Mouse (Mus musculus): Measurements from ENCODE around the gene Def6.
"Not testable (repeated sequence)": the region's sequence is repeated elsewhere in the genome, so short reads cannot be mapped to it uniquely, and the experiment has no call there.

Gene Def6

DNA sequence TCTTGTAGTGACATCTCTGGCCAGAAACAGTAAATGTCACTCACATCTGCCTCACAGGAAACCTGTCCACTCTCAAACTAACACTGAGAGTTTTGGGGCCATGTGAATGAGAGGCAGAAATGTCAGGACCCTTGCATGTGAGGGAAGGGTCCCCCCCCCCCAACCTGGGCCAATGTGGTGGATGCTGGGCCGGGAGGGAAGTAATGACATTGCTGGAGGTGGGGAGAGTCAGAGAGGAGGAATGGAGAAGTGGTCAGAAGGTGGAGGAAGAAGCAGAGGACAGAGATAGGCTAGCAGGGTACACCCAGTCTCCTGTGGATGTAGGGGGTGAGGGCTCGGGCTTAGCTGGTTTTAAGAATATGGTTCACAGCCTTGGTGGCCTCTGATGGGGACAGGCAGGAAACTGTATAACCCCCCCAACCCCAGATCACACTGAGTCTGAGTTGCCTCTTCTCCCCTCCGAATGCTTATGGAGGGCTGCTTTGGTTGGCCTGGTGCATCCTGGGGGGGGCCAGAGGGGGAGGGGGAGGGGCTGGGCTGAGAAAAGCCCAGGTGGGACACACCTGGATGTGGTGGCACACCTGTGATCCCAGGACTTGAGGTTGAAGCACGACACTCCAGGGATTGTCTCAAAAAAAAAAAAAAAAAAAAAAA is 2.0 kb downstream of the Def6 start:
- no peak for DNase-seq (ENCODE audit: low spot score)

DNA sequence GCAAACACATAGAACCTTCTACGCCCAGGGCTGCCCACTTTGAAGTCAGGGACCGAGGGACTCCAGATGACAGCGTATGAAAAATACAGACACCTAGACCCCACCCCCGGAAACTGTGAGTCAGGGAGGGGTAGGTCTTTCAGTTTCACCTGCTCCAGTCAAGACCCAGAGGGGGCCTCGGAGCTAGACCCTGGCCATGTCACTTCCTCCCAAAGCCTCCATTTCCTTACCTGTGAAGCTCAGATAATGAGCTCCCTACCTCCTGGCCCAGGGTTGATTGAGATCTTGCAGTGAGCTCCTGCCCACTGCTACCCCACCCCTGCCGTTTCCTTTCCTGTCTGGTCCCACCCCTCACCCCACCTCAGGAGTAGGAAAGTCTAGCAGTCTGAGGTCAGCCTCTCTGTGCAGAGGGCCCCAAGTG is 4.4 kb downstream of the Def6 start:
- no peak for DNase-seq (ENCODE audit: low spot score)

GRCm38 (mm10) chr17:28212391-28212790 is 4.8 kb downstream of the Def6 start:
- DNase-seq (ENCODE audit: low spot score), result no peak

- no peak for DNase-seq (ENCODE audit: low spot score)
Observed at GRCm38 (mm10) chr17:28213236-28213635, 5.7 kb downstream of the Def6 start.

DNA sequence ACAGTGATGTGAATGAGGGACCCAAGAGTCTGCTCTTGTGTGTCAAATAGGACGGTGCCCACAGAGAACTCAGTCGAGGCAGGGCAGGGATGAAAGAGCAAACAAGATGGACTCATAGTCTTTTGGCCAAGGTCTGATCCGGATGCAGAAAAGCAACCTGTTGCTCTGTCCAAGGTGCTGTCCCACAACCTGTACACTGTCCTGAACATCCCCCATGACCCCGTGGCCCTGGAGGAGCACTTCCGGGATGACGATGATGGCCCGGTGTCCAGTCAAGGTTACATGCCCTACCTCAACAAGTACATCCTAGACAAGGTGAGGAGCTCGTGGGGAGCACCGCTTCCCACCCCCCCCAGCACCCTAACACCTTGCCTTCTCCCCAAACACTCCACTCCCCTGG is 9.2 kb downstream of the Def6 start:
- DNase-seq (ENCODE audit: low spot score), result no peak

DNA sequence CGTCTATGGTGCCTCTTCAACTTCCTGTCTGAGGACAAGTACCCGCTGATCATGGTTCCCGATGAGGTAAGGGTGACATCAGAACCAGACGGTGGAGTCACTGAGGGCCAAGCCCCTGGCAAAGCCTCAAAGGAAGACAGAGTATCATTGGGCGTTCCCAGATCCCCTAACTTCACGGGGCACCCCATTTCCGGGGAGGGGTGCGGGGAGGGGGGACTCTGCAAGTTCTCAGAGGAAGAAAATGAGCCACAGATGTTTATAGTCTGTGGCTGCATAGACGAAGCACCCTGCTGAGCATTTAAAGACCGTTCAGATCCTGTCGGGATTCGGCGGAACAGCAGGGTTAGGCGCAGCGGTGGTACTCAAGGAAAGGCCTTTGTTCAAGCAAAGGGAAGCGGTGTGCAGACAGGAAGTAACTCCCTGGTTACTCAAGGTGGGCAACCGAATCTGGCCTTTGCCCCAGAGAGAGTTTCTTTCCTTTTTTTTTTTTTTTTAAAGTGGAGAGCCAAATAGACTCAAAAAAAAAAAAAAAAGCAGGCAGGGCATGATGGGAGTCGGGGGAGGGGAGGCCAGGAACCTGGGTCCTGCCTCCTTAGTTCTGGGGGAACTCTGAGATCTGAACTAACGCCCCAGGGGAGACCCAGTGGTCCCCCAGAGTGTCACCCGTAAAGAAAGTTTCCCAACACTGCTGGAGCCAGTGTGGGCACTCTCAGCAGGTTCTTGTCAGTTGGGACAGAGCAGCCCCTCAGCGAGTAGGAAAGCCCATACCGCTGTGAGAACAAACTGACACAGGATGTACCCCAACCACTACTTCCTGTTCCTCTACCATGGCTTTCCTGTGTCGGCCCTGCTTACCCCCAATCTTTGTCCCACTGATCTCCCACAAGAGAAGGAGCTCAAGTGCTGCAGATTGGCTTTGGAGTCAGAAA is 10.4 kb downstream of the Def6 start:
- no peak for DNase-seq (ENCODE audit: low spot score)

GRCm38 (mm10) chr17:28222463-28222862 is 14.9 kb downstream of the Def6 start:
- not testable (repeated sequence) for DNase-seq (ENCODE audit: low spot score)

DNA sequence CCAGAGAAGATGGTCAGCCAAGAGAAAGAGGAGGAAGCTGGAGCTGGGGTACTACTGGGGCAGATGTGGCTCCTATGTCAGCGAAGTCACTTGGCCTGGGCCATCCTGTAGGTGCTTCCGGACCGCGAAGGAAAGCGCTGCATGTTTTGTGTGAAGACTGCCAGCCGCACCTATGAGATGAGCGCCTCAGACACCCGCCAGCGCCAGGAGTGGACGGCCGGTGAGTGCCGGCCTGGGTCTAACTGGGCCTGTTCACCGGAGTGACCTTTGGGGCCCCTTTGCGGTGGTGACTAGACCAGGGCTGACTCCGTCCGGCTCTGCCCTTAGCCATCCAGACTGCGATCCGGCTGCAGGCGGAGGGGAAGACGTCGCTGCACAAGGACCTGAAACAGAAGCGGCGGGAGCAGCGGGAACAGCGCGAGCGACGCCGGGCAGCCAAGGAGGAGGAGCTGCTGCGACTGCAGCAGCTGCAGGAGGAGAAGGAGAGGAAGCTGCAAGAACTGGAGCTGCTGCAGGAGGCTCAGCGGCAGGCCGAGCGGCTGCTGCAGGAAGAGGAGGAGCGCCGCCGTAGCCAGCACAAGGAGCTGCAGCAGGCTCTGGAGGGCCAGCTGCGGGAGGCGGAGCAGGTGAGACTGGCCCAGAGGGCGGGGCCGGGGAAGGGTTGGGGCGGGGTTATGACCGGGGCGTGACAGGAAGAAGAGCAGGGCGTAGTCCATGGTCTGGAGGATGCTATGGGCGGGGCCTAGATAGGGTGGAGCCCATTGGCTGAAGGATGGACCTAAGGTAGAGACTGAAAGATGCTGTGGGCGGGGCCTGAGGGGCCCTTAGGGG is 16.2 kb downstream of the Def6 start:
- peak; percentile 94 for DNase-seq (ENCODE audit: low spot score)

GRCm38 (mm10) chr17:28224615-28225014 is 17.0 kb downstream of the Def6 start:
- DNase-seq (ENCODE audit: low spot score), result no peak

DNA sequence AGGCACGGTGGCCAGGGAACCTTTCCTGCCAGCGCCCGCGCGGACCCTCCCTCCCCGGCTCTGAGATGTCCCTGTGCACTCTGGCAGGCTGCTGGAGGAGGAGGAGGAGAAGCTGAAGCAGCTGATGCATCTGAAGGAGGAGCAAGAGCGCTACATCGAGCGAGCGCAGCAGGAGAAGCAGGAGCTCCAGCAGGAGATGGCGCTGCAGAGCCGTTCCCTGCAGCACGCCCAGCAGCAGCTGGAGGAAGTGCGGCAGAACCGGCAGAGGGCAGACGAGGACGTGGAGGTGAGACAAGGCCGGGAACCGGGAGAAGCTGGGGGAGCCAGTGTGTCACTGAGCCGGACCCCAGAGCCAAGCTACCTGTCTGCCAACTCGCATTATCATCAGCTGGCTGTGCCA is 18.4 kb downstream of the Def6 start:
- DNase-seq (ENCODE audit: low spot score), result peak; percentile 86

DNA sequence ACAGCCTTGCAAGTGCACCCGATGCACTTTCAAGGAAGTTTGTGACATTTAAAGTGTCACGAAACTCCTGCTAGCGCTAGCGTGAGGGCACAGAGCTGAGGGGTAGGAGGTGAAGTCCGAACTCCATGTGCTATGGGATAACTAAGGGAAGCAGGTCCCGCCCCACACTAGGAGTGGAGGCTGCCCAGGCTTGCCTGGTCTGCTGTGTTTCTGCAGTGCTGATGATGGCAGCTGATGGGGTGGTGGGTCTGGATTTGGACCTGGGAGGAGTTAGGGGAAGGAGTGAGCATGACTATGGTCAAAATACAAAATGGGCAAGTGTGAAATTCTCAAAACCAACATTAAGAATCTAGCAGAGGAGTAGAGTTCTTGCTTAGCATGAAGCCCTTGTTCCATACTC is 22.9 kb downstream of the Def6 start:
- DNase-seq (ENCODE audit: low spot score), result no peak

GRCm38 (mm10) chr17:28231026-28231736 is 23.6 kb downstream of the Def6 start:
- DNase-seq (ENCODE audit: low spot score), result no peak

- peak; percentile 98 for DNase-seq (ENCODE audit: low spot score)
Observed at GRCm38 (mm10) chr17:28232475-28233060, 25.0 kb downstream of the Def6 start, which contains the start of gene Ppard. TSS of gene Ppard (plus strand) at chr17:28232700.

DNA sequence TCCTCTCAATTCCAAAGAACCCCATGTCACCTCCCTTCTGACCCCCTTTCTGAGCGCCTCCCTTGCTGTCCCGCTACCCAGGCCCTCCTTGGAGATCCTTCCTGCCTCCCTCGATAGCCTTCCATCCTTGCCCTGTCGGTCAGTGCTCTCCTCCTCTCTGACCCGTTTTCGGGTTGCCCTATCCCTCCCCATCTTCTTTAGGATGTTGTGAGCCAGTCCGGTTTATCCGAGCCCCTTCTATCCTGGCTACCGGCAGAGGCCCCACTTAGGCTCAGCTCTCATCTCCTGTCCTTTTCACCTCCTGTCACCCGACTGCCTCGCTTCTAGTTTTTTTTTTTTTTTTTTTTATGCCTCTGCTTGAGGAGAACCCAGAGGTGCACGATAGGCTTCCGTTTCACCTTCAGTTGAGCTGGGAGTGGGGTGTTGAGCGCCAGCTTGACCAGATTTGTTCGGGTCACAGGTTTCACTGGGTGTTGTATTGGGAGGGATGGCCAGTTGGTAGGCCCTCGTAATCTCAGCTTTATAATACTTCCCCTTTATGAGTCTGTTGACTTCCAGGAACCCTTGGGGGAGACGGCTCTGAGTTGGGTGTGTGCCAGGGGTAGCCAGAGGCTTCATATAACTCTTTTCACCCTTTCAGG is 25.6 kb downstream of the Def6 start:
- DNase-seq (ENCODE audit: low spot score), result peak; percentile 38

DNA sequence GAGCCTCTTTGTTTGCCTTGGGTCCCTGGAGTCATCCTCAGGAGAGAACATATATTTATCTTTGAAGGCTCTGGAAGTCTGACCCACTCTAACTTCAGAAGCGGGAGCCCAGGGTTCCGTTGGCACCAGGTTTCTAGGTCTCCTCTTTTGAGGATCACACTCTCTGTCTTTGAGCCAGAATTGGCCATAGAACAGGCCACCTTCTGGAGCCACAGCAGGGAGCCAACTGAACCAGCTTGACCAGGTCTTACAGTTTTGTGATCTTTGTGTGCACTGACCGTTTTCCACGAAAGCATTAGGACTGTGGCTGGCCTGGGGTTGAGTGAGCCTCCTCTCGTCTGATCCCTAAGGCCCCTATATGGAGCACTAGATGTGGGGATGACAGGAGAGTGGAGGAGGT is 27.1 kb downstream of the Def6 start:
- DNase-seq (ENCODE audit: low spot score), result no peak

- no peak for DNase-seq (ENCODE audit: low spot score)
Observed at GRCm38 (mm10) chr17:28235982-28236635, 28.5 kb downstream of the Def6 start.

- DNase-seq (ENCODE audit: low spot score), result no peak
Observed at GRCm38 (mm10) chr17:28236636-28237015, 29.0 kb downstream of the Def6 start.

DNA sequence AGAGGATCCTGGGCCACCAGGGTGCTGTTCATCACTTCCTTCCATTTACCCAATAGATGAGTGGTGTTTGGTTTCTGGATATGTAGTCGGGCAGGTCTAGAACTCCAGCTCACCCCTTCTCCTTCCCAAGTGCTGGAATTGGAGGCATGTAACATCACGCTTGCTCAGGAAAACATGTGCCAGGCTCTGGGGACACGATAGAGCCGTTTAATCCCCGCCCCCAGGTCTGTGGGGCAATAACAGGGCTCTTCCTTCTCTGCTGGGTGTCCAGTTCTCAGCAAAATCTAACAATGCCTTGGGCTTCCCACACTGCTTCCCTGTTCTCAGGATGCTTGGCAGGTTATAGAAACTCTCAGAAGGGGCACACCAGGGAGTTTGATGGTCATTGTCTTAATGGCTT is 29.8 kb downstream of the Def6 start:
- no peak for DNase-seq (ENCODE audit: low spot score)

- DNase-seq (ENCODE audit: low spot score), result no peak
Observed at GRCm38 (mm10) chr17:28237874-28238273, 30.3 kb downstream of the Def6 start.

DNA sequence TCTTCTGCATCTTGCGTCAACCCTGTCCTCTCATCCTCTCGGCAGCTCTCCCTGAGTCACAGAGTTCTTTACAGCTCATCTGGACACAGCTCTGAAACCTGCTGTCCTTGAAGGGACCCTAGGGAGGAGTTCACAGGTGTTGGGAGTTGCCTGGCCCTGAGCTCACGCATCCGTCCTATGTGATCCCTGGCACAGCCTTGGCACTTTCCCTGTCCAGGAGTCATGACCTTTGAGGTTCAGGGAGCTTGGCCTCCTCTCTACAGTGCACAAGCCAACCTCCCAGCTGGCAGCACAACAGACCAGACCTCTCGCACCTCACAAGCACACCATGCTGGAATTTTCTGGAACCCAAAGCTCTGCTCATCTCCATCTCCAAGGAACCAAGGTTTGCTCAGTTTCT is 33.3 kb downstream of the Def6 start:
- no peak for DNase-seq (ENCODE audit: low spot score)
